Mouse (Mus musculus): Measurements from ENCODE around the gene Nrxn2. TPM values are rescaled to one million over a fixed set of nuclear protein-coding genes. Genes with fewer than 3 reads are reported as not detected.

Nrxn2 gene
- polyA plus RNA-seq, 1 experiment, result 7.0 TPM

GRCm38 (mm10) chr19:6493219-6493618 is 74.7 kb downstream of the Nrxn2 start:
- Histone ChIP-seq H3K9me3 (replicated peaks; ENCODE audit: control insufficient read depth, insufficient read depth, low read length, poor library complexity, severe bottlenecking) (no peaks in the 10 kb centered on the region), H3K9ac (ENCODE audit: low read depth, poor library complexity, severe bottlenecking) (no peak overlapping the region), H3K4me3 (ENCODE audit: low read depth, low read length) (no peak overlapping the region), H3K27ac (ENCODE audit: insufficient read depth, low read length) (no peak overlapping the region), H3K4me1 (ENCODE audit: control insufficient read depth, insufficient read depth, low read length) (peaks cover 2% of the 10 kb centered on the region), H3K36me3 (ENCODE audit: control insufficient read depth, insufficient read depth, low read length, poor library complexity, severe bottlenecking) (no peaks in the 10 kb centered on the region), H3K27me3 (ENCODE audit: control insufficient read depth, insufficient read depth, low read length, poor library complexity, severe bottlenecking) (peaks cover 6% of the 10 kb centered on the region)
- TF ChIP-seq CTCF (IDR thresholded peaks at IDR 0.05; ENCODE audit: low read depth, low read length), result no peak
- TF ChIP-seq EP300 (IDR thresholded peaks at IDR 0.05; ENCODE audit: insufficient read depth, low read depth, low read length), result no peak
- TF ChIP-seq POLR2A (IDR thresholded peaks at IDR 0.05; ENCODE audit: insufficient read depth, low read length), result no peak

DNA sequence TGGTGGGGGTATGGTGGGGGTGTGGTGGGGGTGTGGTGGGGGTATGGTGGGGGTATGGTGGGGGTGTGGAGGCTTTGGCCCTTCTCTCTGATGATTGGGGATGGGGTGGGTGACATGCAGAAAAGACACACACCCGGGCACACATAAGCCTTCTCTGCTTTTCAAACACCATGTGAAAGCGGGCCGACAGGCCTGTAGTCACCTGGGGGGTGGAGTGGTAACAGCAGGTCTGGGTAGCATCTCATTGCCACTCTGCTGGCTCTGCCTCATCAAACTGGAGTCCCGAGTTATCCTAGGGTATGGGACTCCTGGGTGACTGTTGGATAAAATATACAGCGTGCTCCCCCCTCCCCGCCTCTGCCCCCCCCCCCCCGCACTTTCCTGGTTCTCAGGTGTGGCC is 75.5 kb downstream of the Nrxn2 start:
- TF ChIP-seq CTCF (IDR thresholded peaks at IDR 0.05; ENCODE audit: low read depth, low read length) (no peak), EP300 (IDR thresholded peaks at IDR 0.05; ENCODE audit: insufficient read depth, low read depth, low read length) (no peak), POLR2A (IDR thresholded peaks at IDR 0.05; ENCODE audit: insufficient read depth, low read length) (no peak)
- peaks cover 2% of the 10 kb centered on the region for H3K4me1 ChIP-seq (ENCODE audit: control insufficient read depth, insufficient read depth, low read length)

DNA sequence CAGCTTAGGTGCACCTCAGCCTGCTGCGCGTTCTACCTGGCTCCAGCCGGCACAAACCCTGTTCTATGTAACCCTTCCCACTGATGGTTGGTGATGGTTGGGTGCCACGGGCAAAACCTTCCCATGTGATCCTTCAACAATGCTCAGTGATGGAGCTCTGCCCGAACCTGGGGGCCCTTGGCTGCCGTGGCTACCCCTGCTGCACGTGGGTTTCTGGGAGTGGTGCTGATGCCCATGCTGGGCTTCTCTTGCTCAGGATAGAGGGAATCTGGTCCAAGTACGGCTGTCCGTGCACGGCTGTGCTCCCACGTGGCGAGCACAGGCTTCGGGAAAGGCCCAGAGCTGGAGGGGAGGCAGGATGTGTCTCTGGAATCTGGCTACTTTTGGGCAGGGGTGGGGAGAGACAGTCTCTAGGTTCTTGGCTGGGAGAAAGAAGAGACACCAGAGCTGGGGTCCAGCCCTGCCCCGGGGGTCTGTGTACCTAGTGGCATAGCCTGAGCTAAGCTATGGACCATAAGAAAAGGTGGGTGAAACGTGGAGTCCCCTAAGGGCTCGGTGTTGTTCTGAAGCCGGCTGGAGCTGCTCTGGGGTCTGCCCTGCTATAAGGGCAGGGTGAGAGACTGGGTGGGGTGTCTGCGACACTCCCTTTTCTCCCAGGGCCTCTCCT is 76.1 kb downstream of the Nrxn2 start:
- peaks cover 2% of the 10 kb centered on the region for H3K4me1 ChIP-seq (ENCODE audit: control insufficient read depth, insufficient read depth, low read length)
- no peak overlapping the region for H3K4me3 ChIP-seq (ENCODE audit: low read depth, low read length)
- TF ChIP-seq CTCF (IDR thresholded peaks at IDR 0.05; ENCODE audit: low read depth, low read length) (no peak), POLR2A (IDR thresholded peaks at IDR 0.05; ENCODE audit: insufficient read depth, low read length) (no peak), EP300 (IDR thresholded peaks at IDR 0.05; ENCODE audit: insufficient read depth, low read depth, low read length) (no peak)
- no peaks in the 10 kb centered on the region for H3K9me3 ChIP-seq (replicated peaks; ENCODE audit: control insufficient read depth, insufficient read depth, low read length, poor library complexity, severe bottlenecking)
- H3K9ac ChIP-seq (ENCODE audit: low read depth, poor library complexity, severe bottlenecking), result no peak overlapping the region
- peaks cover 14% of the 10 kb centered on the region for H3K27me3 ChIP-seq (ENCODE audit: control insufficient read depth, insufficient read depth, low read length, poor library complexity, severe bottlenecking)
- H3K36me3 ChIP-seq (ENCODE audit: control insufficient read depth, insufficient read depth, low read length, poor library complexity, severe bottlenecking), result no peaks in the 10 kb centered on the region
- H3K27ac ChIP-seq (ENCODE audit: insufficient read depth, low read length), result no peak overlapping the region

More for the DNA sequence above, 75.5 kb downstream of the Nrxn2 start:
- no peaks in the 10 kb centered on the region for H3K9me3 ChIP-seq (replicated peaks; ENCODE audit: control insufficient read depth, insufficient read depth, low read length, poor library complexity, severe bottlenecking)
- H3K27ac ChIP-seq (ENCODE audit: insufficient read depth, low read length), result no peak overlapping the region
- no peaks in the 10 kb centered on the region for H3K36me3 ChIP-seq (ENCODE audit: control insufficient read depth, insufficient read depth, low read length, poor library complexity, severe bottlenecking)
- H3K27me3 ChIP-seq (ENCODE audit: control insufficient read depth, insufficient read depth, low read length, poor library complexity, severe bottlenecking), result peaks cover 8% of the 10 kb centered on the region
- H3K9ac ChIP-seq (ENCODE audit: low read depth, poor library complexity, severe bottlenecking), result no peak overlapping the region
- no peak overlapping the region for H3K4me3 ChIP-seq (ENCODE audit: low read depth, low read length)

- Histone ChIP-seq H3K4me3 (ENCODE audit: low read depth, low read length) (no peak overlapping the region), H3K36me3 (ENCODE audit: control insufficient read depth, insufficient read depth, low read length, poor library complexity, severe bottlenecking) (no peaks in the 10 kb centered on the region), H3K27ac (ENCODE audit: insufficient read depth, low read length) (no peak overlapping the region), H3K4me1 (ENCODE audit: control insufficient read depth, insufficient read depth, low read length) (peaks cover 2% of the 10 kb centered on the region), H3K9me3 (replicated peaks; ENCODE audit: control insufficient read depth, insufficient read depth, low read length, poor library complexity, severe bottlenecking) (no peaks in the 10 kb centered on the region), H3K9ac (ENCODE audit: low read depth, poor library complexity, severe bottlenecking) (no peak overlapping the region), H3K27me3 (ENCODE audit: control insufficient read depth, insufficient read depth, low read length, poor library complexity, severe bottlenecking) (peaks cover 20% of the 10 kb centered on the region)
- TF ChIP-seq CTCF (IDR thresholded peaks at IDR 0.05; ENCODE audit: low read depth, low read length), result no peak
- TF ChIP-seq EP300 (IDR thresholded peaks at IDR 0.05; ENCODE audit: insufficient read depth, low read depth, low read length), result no peak
- TF ChIP-seq POLR2A (IDR thresholded peaks at IDR 0.05; ENCODE audit: insufficient read depth, low read length), result no peak
Observed at GRCm38 (mm10) chr19:6495714-6496113, 77.2 kb downstream of the Nrxn2 start.

- Histone ChIP-seq H3K9ac (ENCODE audit: low read depth, poor library complexity, severe bottlenecking) (peak overlapping the region; percentile 83; the same call in 1 of the 2 replicates), H3K27ac (ENCODE audit: insufficient read depth, low read length) (no peak overlapping the region), H3K9me3 (replicated peaks; ENCODE audit: control insufficient read depth, insufficient read depth, low read length, poor library complexity, severe bottlenecking) (no peaks in the 10 kb centered on the region), H3K27me3 (ENCODE audit: control insufficient read depth, insufficient read depth, low read length, poor library complexity, severe bottlenecking) (peaks cover 20% of the 10 kb centered on the region), H3K4me1 (ENCODE audit: control insufficient read depth, insufficient read depth, low read length) (peaks cover 2% of the 10 kb centered on the region), H3K36me3 (ENCODE audit: control insufficient read depth, insufficient read depth, low read length, poor library complexity, severe bottlenecking) (no peaks in the 10 kb centered on the region), H3K4me3 (ENCODE audit: low read depth, low read length) (peak overlapping the region; percentile 43)
- TF ChIP-seq POLR2A (IDR thresholded peaks at IDR 0.05; ENCODE audit: insufficient read depth, low read length) (no peak), EP300 (IDR thresholded peaks at IDR 0.05; ENCODE audit: insufficient read depth, low read depth, low read length) (no peak), CTCF (IDR thresholded peaks at IDR 0.05; ENCODE audit: low read depth, low read length) (no peak)
Observed at GRCm38 (mm10) chr19:6496462-6497149, 78.1 kb downstream of the Nrxn2 start.

All from ES-Bruce4 (cell line).